Mouse (Mus musculus) left cerebral cortex, postnatal 14 days (tissue): ENCODE results near the gene Snx30. TPM values are rescaled to one million over a fixed set of nuclear protein-coding genes. Genes with fewer than 3 reads are reported as not detected.

Experiments
- DNase-seq, 2 experiments: peaks; one replicate each; pipeline ENCODE4 v3.0.0; 2021 to 2022; ENCODE audit warnings: low spot score in 2 of 2, mixed read lengths in 1 of 2
- intact Hi-C: fragments of 180-260 bp; cut with DNase I; formaldehyde crosslinking; loops from one replicate; pipeline ENCODE4 v1.15.1; 2025
- total RNA-seq, 2 experiments: library from RNA; stranded (reverse); gene quantifications; 2 replicates each; pipeline ENCODE4 v1.2.3; 2021

Gene Snx30
- total RNA-seq, 2 experiments from 2014 or later: 40.4 to 41.3 TPM

DNA sequence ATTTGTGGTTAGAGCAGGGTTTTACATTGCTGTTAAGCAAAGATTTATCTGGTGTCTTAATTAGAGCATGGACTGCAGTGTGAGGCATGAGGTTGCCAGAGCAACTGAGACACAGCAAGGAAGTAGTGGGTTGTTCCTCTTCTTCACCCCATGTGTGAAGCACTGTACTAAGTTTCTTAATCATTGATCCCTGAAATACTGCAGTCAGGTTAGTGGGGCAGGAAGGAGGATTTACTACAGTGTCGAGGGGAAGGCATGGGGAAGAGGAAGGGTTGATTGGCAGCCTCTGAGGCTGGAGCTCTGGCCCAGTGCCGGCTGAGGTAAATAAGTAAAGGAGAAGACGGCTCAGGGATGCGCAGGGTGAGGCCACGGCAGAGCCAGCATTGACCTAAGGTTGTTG, 82.4 kb downstream of the Snx30 start:
- intact Hi-C loops: no loop called here
- no peak for DNase-seq

DNA sequence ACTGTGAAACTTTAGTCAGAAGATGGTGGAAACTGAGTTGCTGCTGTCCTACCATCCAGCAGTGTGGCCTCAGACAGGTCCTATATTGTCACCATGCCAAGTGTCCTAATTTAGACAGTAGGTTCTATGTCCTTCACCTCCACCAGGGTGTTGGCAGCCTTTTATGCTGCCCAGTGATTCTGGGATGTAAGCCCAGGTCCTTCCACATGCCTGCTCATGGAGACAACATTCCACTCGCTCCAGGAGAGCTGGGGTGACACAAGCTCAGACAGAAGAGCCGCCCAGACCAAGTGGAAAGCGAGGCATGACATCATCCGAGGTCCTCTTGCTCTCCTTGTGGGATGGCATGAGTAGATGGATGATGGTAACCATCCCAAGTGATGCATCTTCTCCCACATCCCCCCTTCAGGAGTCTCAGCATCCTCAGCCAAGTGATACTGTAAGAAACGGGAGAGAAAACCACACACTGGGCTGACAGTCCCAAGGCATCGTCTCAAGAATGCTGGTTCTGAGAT, 84.5 kb downstream of the Snx30 start:
- intact Hi-C loops: no loop called here
- no peak for DNase-seq

- DNase-seq: no peak
Measured at GRCm38 (mm10) chr4:59891723-59892416, 86.2 kb downstream of the Snx30 start.

DNA sequence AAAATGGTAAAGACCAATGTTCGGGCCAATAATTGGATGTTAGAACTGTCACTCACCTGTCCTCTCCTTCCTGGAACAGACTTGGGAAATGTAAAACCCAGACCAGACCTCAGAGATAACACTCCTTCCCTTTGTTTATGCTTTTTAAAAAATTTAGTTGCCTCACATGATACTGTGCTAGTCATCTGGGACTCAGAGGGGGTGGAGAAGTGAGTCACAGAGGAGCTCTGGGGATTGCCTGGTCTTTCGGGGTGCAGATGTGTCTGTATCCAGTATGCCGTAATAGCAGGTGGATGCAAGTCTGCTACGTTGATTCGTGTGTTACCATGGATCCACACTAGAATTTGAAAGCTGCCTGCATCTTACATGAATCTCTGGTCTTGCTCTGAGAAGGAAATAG, 87.1 kb downstream of the Snx30 start:
- DNase-seq: no peak
- intact Hi-C loops: no loop called here

More at GRCm38 (mm10) chr4:59891723-59892416, 86.2 kb downstream of the Snx30 start:
- intact Hi-C loops: no loop called here

DNA sequence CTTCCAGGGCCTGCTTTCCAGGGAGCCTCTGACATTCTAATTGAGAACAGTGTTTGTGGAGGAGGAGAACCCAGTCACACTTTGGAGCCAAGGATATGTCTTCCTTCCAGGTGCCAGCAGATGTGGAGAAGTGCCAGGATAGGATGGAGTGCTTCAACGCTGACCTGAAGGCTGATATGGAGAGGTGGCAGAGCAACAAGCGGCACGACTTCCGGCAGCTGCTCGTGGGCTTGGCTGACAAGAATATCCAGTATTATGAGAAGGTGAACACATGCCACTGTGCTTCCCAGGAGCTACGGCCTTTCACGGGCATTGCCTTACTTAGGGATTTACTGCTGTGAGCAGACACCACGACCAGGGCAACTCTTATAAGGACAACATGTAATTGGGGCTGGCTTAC, 88.8 kb downstream of the Snx30 start:
- intact Hi-C loops: no loop called here
- DNase-seq: no peak

- intact Hi-C loops: no loop called here
- DNase-seq: no peak
Measured at GRCm38 (mm10) chr4:59894977-59895575, 89.4 kb downstream of the Snx30 start.

- no peak for DNase-seq
- intact Hi-C loops: no loop called here
Measured at GRCm38 (mm10) chr4:59896000-59896399, 90.4 kb downstream of the Snx30 start.

DNA sequence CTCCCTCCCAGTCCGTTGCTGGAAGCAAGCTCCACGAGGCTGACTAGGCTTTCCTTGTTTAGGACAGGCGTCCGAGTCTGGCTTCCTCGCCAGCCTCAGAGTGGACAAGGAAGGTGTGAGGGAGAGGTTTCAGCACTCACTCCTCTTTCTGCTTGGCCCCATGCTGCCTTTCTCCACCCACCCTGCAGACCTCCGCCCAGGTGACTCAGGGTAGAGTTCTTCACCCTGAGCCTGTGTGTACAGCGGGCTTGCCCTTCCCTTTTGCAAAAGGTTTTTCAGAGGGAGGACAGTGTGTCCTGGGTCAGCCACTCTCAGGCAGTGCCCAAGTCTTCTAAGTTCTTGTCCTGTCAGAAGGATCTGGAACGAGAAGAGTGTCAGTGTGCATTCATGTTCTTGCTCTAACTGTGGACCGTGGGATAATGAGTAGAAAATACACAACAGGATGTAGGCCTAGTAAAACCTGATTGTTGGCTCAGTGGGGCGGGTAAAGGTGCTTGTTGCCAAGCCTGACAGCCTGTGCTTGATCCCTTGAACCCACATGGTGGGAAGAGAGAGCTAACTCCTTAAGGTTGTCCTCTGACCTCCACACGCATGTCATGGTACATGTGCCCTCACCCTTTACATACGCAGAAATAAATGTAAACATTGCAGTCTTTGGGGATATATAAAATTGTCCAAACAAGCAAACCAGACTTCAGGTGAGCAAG, 92.3 kb downstream of the Snx30 start:
- intact Hi-C loops: no loop called here
- no peak for DNase-seq

DNA sequence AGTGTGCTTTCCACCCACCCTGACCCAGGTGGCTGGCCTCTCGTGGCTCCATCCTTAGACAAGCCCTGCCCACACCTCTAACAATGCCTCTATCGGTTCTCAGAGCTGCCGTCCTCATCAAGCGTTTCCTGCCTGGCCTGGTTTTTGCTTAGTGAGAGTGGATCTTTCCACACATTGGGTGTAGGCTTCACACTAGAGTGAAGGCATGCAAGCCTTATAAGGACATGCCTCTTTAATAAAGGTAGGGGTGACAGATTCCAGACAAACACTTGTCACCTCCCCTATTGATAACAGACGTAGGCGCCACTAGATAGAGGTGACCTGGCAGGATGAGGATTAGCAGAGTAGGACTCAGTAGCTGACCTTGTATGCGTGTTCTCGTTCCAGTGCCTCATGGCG, 92.9 kb downstream of the Snx30 start:
- no peak for DNase-seq
- intact Hi-C loops: no loop called here

DNA sequence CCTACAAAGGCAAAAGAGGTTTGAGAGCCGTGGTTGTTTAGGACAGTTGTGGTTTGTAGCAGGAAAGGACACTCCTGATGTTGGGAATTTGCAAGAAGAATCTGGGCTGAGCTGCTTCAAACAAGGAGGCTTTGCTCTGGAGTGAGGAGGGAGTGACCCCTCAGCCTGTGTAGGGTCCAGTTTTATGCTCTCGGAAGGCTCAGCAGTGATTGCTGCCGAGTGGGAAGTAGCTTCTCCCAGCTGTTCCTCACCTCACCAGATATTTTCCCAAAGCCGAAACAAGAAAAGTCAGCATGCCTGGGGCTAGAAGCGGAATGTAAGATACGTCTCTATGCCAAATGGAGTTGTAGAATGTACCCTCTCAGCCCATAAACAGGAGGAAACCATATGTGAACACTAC, 96.2 kb downstream of the Snx30 start:
- intact Hi-C loops: no loop called here
- DNase-seq: no peak

GRCm38 (mm10) chr4:59902547-59902946, 96.9 kb downstream of the Snx30 start:
- no peak for DNase-seq

GRCm38 (mm10) chr4:59907092-59907491, 101.5 kb downstream of the Snx30 start:
- intact Hi-C loops: no loop called here
- no peak for DNase-seq

More at GRCm38 (mm10) chr4:59902547-59902946, 96.9 kb downstream of the Snx30 start:
- intact Hi-C loops: no loop called here

DNA sequence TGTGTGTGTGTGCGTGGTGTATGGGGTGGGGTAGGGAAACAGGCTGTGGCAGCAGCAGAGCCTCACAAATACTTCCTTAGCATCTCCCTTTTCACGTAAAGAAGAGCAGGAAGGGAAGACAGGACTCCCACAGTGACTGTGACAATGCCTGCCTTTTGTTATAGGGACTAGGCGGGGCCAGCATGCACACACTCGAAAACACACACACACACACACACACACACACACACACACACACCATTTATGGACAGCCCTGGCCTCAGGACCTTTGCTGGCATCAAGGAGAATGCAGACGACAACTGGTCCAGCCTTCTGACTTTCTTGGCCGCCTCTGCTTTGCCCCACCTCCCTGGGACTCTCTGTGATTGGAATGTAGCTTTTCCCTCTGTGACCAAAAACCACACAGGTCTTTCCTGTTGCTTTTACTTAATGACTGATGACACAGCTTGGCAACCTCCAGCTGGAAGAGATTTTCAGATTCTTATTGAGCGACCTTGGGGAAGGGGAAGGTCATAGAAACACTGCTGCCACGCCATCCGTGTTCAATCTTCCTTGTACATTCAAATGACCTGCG, 102.1 kb downstream of the Snx30 start:
- no peak for DNase-seq
- intact Hi-C loops: no loop called here

DNA sequence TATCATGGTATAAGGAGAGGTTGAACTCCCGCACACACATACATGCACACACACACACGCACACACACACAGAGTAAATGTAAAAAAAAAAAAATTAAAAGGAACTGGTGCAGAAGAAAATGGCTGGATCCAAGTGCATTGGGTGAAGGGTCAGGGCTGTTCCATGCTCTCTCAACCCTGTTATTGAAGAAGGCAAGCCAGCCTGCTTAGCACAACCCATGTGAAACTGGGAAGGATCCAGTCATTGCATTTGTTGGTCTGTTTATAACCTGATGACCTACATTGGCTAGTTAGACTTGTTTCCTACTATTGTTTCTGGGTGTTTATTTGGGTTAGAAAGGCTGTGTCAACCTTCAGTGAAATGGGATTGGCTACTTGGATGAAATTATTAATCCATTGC, 103.1 kb downstream of the Snx30 start:
- intact Hi-C loops: no loop called here
- DNase-seq: no peak

- DNase-seq: no peak
- intact Hi-C loops: no loop called here
Measured at GRCm38 (mm10) chr4:59914608-59915403, 109.2 kb downstream of the Snx30 start, which contains the start of gene Slc46a2. Slc46a2 (minus strand) TSS chr4:59915056.

DNA sequence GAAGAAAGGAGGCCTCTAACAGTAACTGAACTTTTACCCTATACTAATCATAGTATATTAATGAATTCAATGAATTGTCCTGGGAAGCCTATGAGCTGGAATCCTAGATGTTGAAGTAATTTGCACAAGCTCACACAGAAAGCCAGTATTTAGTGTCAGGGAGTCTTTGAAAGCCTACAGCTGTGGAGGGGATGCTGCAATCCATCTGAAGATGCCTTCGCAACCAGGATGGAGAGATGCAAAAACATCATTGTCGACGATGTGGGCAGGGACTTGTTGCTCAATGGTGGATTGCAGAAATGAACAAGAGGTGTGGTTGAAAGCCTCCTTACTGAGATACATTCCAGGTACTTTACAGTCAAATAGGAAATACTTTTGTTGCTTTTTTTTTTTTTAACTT, 112.3 kb downstream of the Snx30 start:
- no peak for DNase-seq
- intact Hi-C loops: no loop called here

DNA sequence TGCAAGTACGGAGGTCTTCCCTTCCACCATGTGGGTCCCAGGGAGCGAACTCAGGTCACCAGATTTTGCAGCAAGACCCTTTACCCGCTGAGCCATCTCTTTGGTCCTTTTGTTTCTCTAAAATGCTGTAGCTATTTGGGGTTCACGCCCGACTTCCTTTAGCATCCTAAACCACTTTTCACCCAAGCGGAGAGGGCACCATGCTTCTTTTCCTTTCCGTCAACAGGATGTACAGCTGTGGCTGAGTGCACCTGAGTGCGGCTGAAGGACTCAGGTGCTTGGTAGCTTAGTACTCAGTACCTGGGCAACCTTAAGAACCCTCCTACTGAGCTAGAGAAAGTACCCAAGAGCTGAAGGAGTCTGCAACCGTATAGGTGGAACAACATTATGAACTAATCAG, 119.4 kb downstream of the Snx30 start:
- intact Hi-C loops: no loop called here
- DNase-seq: no peak

- intact Hi-C loops: loop anchor here (1.0 kb wide), 1 partner anchor 140 kb away; no protein-coding TSS in a partner anchor
- DNase-seq: no peak
Measured at GRCm38 (mm10) chr4:59927666-59928065, 122.0 kb downstream of the Snx30 start.

DNA sequence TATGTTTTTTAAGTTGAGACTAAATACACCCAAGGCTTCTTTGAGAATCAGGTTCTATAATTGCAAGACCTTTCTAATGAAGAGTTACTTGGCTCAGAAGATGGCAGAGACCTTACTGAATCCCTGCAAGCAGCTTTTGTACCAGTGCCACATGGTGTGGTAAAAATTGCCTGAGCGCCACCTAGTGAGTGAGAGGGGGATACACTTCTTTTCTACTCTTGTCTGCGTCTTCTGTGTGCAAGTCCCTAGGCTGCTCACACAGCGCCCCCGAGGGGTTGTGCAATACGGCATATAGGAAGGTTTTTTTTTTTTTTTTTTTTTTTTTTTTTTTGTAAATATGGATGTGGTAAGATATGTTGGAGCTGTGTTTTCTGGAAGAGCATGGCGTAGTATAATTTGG, 122.7 kb downstream of the Snx30 start:
- DNase-seq: peak; percentile 77 to 83
- intact Hi-C loops: no loop called here
